Mouse (Mus musculus) CD8-positive naive resting alpha-beta T cell, adult 2 months (primary cell): Measurements from ENCODE around the gene Gm16253.

ENCODE experiments used
- DNase-seq, 2 experiments: peaks; one replicate each; pipeline ENCODE4 v3.0.0; 2022; ENCODE audit warnings: low read depth in 2 of 2, low spot score in 2 of 2

The Gm16253 gene

DNA sequence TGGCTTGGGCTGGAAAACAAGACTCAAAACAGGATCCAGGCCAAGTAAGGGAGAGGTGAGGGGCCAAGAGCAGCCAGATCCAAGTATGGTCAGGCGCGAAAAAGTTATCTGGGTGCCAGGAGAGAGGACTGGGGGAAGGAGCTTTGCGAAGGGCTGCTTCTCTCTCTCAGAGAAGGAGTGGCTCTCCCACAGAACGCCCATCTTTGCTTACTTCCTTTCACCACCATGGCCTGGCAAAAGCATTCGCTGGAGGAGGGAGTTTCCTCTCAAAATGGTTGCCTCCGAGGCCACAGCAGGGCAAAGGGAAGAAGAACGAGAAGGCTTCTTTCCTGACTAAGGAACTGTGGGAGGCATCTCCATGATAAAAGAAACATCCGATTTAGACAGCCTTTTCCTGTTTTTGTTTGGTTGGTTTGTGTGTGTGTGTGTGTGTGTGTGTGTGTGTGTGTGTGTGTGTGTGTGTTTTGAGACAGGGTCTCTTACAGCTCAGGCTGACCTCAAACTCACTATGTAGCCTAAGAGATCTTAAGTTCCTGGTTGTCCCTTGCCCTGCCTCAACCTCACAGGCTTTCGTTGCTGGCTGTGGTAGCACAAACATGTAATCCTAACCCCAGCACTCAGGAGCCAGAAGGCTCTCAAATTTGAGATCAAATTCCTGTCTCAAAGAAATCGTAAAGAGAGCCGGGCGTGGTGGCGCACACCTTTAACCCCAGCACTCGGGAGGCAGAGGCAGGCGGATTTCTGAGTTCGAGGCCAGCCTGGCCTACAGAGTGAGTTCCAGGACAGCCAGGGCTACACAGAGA, 4.7 kb upstream of the Gm16253 start:
- no peak for DNase-seq

DNA sequence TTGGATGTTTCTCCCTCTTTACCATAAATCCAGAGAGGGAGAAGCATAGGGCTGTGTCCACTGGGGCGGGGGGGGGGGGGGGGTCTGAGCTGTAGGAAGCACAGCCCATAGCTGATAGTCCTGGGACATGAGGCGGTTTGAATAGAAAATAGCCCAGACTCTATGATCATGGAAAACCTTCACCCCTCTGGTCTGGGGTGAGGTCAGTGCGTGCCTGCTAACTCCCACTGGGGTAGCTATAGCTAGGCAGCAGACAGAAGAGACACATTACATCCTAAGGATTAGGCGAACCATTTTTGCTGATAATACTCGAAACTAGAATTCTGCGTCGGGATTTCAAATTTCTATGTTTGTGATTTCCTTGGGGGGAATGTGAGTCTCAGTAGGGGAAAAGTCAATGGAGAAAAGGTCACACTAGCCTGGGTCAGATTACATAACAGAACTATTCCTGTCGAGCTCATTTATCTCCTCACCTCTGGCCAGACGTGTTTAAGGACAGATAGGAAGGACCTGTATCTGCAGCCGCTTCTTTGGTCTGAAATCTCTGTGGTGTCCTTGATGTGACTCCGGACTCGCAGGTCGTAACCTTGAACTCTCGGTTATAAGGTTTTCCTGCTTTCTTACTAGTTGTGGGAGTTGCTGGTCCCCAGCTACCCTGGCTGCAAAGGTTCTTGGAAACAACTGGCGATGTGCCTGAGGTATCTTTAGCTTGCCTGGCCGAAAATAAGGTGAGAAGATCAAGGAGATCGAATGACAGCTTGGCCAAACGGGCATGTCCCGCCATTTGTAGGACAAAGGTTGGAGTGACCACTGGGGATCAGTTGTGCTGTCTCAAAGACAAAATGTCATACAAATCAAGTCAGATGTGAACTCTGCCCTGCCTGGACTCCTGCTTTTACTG, 2.9 kb upstream of the Gm16253 start:
- DNase-seq, result no peak

DNA sequence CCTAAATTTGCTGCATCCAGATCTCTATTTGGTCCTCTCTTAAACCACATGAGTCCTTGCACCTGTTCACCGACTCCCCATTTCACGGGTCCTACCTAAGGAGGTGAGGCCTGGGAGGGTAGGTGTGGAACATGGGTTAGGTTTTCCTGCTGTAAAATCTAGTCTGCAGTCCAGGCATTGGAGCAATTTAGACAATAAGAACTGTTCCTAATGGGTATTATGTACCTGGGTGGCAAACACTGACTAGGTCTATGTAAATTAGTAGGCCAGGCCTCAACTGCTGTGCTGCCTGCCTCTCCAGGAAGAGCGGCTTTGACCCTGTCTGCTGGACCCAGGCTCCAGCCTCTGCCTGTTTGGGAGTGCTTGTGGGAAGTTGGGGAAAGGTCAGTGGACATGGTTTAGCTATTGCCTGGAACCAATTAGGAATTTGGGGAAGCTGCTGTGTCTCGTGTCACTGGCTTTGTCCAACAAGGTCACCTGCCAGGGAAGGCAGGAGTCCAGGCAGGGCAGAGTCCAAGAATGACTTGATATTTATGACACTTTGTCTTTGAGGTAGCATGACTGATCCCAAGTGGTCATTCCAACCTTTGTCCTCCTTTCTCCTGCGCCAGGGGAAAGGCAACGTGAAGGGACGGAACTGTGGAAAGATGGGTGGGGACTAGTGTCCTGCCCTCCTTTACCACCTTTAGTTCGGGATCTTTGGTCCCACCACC, 1.4 kb upstream of the Gm16253 start:
- no peak for DNase-seq

DNA sequence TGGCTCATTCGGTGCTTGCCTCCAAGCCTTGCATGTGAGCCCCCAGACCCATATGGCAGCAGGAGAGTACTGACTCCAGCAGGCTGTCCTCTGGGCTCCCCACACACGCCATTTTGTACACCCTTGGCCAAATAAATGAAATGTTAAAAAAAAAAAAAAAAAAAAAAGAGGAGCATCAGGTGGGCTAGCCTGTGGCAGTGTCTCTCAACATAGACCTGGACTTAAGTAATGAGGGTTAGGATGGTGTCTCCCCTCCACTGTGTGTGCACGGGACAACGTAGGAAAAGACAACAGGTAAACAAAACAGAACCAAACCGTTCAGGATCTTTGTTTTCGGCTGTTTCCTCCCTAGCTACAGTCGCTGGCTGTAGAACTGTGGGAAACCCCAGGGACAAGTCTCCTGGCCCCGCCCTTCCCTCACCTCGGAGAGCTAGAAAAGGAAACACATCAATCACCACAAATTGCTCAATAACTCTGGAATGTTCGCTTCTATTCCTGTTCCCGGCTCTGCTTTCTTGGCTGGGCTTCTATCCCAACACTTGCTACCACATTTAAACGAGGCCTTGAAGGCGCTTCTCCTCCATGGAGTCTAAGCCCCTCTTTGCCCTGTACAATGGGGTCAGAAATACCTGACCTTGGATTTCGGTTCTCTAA, 652 bp upstream of the Gm16253 start:
- no peak for DNase-seq

DNA sequence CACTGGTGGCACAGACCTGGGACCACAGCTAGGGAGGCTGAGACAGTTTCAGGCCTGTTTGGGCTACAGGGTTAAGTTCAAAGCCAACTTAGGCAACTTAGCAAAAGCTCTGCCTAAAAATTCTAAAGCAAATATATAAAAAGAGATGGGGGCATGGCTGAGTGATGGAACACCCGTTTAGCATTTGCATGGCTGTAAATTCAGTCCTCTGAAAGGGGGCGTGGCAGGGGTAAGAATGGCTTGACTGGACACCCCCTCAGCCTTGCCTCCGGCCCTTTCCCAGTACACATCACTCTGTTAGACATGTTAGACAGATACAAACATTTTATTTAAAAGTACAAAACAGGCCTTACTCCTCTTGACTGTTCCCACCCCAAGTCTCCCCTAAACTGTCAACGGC, 782 bp downstream of the Gm16253 start:
- DNase-seq, result no peak

DNA sequence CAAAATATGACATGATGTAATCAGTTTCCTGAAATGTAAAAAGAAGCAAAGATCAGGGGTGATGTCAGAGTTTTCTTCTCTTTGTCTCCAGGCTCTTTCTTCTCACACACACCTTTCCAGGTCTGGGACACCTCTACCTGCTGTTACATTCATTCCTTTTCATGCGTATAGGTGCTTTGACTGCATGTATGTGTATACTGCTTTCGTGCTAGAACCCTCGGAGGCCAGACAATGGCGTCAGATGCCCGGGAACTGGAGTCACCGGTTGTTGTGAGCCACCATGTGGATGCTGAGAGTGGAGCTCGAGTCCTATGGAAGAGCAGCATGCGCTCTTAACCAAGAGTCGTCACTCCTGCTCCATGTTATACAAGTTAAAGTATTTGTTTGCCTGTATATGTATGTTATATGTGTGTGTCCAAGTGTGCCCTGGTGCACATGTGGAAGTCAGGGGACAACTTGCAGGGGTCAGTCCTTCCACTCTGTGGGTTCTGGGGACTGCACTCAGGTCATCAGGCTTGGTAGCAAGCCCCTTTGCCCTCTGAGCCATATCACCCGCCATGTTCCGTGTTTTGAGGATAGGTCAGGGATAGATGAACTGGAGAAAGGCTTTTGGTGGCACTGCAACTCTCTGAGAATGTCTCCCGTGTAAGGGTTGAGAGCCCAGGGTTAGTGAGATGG, 1.9 kb downstream of the Gm16253 start:
- DNase-seq, result no peak

DNA sequence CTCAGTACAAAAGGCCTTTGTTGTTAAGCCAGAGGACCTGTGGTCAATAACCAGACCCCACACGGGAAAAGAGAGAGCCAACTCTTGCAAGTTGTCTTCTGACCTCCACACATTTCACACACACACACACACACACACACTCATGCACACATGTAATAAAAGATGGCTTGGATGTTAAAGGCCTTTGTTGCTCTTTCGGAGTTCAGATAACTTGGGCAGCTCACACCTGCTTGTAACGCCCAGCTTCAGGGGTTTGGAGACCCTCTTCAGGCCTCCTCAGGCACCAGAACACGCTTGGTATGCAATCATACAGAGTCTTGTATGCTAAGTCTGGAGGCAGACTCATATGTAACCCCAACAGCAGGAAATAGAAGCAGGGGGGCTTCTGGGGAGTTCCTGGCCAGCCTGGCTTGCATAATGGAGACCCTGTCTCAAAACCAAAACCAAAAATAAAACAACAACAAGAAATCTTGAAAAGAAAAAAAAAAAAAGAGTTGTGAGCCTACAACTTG, 2.5 kb downstream of the Gm16253 start:
- no peak for DNase-seq

DNA sequence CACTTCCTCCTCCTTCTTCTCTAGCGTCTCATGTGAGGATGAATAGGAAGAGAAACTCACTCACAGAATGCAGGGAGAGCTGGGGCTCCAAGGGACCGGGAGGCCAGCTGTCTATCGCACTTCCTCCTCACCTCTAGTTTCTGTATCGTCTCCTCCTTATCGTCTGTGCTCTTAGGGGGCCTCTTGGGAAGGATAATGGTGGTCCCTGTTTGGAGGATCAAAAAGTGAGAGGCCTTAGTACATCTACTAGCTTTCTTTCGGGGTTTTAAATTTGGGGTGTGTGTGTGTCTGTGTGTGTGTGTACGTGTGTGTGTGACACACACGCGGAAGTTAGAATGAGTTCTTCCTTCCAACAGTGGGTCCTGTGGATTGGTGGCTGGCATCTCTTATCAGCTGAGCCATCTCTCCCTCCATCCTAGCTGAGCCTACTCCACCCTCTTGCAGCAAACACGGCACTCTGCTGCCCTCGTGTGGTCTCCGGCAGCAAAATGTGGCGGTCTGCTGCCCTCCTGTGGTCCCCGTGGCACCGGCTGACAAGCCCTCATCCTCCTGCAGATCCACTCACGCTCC, 3.2 kb downstream of the Gm16253 start:
- DNase-seq, result peak; percentile 91

DNA sequence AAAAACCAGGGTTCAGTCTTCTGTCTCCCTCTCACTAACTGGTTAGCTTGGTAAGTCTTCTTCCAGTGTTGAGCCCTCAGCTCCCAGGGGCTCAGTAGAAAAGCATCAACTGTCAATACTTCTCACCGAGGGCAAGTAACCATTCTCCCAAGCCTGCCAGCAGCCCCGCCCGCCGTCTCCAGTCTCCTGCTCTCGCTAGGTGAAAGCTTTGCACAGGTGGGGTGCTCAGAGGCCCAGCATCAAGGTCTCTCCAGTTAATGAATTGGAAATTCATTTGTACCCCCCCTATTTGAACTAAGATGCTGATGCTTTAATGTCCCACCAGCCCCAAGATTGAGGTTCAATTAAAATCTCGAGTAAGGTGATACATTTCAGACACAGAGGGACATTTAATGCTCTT, 4.4 kb downstream of the Gm16253 start:
- no peak for DNase-seq

DNA sequence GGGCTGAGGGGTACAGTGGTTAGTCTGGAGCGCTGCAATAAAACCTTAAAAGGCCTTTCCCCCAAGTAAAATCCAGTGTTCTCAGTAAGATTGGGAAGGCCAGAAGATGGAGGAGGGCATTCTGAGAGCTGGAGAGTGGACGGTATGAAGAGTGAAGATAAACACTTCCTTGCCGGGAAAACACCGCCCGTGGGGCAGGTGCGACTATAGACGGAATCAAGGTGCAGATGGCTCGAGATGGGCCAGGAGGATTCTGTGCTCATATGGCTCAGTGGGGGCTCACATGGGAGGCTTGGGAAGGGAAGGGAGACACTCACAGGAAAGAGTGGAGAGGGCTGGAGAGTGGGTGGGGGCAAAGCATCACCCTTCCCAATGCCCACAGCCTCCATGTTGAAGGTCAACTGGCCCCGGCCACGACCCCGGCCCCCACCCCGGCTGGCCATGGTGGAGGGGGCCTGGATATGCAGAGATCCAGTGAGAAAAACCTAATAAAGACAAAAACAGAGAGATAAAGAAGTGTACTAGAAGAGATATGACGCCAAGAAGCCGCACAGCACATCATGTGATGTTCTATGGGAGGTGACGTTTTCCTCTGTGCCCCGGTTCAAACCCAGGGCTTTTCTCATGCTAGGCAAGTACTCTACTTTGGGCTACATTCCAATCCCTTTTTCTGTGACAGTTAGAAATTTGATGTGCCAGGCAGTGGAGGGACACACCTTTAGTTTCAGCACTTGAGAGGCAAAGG, 5.2 kb downstream of the Gm16253 start:
- DNase-seq, result no peak

DNA sequence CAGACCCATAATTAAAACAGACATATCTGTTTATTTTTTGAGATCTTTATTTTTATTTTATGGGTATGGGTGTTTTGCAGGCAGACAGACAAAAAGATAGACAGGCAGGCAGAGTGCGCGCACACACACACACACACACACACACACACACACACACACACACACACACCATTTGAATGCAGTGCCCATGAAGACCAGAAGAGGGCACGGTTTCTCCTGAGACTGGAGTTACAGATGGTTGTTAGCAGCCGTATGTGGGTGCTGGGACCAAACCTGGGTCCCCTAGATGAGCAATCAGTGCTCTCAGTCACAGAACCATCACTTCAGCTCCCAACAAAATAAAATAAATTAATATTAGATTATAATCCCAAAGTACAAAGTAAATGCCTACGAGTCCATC, 6.6 kb downstream of the Gm16253 start:
- no peak for DNase-seq

DNA sequence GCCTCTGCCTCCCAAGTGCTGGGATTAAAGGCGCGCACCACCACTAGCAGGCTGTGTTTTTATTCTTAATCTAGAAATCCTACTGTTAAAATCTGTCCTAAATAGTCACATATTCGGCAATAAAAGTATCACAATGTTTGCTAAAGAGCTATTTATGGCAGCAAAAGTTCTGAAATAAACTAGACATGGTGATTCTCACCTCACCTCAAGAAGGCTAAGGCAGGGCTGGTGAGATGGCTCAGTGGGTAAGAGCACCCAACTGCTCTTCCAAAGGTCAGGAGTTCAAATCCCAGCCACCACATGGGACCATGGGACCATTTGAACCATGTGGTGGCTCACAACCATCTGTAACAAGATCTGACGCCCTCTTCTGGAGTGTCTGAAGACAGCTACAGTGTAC, 13.9 kb downstream of the Gm16253 start:
- no peak for DNase-seq

DNA sequence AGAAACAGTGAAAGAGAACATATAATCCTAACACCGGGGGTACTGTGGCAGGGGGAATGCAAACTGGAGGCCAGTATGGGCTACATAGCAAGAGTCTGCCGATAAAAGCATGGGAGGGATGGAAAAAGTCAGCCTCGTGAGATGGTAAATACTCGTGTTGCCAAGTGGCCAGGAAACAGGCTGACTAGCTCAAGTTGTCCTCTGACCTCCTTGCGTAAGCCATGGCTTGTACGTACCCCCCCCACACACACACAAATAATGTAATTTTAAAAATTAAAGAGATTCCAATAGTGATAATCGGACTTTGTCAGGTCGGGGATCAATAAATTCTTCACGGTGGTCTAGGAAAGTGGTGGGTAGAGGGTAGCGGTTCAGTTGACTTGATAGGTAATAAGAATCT, 16.6 kb downstream of the Gm16253 start:
- no peak for DNase-seq

DNA sequence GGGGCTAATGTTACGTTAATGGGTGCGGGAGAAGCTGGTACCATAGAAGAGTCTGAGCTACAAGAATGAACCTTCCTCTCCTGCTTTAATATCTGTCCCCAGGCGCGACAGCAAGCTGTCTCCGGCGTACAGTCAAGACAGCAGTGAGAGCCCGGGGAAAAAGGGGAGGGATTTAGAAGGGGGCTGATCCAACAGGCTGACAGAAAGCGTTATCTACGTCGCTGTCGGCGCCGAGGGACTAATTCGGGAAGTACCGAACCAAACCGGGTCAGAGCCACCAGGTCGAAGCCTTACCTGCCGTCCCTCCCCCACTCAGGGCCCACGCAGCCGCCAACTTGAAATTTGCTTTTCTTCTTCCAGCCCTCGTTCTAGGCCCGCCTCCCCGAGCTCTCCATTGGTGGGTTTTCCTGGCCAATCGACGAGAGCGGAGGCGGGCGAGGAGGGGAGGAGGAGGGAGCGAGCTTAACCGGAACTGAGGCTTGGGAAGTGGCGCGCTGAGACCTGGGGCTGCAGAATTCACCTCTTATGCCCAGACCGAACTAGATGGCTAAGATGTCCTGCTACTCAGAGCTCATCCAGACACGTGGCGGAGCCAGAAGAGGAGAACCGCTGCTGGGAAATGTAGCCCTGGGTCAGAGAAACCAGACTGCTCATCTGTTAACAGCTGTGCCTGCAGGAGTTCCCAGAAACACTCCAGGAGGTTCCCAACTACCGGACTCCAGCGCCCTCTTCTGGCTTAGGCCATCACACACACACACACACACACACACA, 17.2 kb downstream of the Gm16253 start, which contains the start of gene Polr3gl:
Gene Polr3gl (minus strand): TSS at position 392 of the 771 bp plus-strand sequence.
- peak; percentile 82 to 93 for DNase-seq

DNA sequence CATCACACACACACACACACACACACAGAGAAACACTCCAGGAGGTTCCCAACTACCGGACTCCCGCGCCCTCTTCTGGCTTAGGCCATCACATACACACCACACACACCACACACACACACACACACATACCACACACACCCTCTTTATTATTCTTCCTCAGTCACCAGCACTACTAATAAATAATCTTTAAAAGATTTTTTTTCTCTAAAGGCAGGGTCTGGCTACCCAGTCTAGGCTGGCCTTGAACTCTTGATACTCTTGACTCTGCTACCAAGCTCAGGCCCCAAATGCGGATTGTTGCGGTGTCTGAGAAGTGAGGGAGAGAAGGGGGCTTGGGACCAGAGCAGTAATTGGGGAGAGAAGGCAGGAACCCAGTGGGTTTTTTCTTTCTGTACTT, 18.1 kb downstream of the Gm16253 start:
- no peak for DNase-seq

DNA sequence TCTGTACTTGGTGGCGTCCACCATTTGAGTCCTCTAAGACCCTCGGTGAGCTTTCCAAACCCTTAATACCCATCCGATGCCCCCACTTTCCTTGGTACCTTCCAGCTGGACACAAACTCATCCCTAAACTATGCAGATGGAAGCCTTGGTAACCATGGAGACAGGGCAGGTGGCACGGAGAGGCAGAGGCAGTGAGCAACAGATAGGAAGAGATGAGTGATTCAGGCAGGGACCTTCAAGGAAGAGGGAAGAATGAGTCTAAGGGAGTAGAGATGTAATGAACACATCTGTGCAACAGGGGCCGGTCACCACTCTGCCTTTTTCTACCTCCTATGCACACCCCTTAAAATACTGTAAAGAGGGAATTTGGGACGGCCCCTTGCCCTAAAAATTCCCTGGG, 18.9 kb downstream of the Gm16253 start:
- no peak for DNase-seq

DNA sequence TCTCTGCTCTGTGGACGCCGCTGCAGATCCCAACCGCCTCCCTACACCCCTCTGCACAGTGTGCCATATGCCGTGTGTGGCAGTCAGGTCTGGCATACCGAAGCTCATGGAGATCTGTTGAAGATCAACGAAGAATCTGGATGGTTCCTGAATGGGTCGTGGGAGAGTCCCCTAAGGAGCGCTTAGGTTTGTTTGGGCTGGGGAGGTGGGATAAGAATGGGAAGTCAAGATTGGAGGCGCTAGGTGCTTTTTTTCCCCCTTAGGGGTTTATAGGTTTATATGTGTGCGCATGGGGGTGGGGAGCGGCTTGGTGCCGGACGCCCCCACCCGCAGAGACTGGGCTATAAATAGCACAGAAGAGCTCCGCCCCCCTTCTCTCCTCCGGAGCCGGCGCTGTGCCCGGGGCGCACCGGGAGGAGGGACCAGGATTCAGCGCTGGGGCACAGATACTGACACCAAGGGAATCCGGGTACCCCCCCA, 19.5 kb downstream of the Gm16253 start, which contains the start of gene Ankrd34a:
Gene Ankrd34a (plus strand): TSS at position 409 of the 480 bp plus-strand sequence.
- no peak for DNase-seq

DNA sequence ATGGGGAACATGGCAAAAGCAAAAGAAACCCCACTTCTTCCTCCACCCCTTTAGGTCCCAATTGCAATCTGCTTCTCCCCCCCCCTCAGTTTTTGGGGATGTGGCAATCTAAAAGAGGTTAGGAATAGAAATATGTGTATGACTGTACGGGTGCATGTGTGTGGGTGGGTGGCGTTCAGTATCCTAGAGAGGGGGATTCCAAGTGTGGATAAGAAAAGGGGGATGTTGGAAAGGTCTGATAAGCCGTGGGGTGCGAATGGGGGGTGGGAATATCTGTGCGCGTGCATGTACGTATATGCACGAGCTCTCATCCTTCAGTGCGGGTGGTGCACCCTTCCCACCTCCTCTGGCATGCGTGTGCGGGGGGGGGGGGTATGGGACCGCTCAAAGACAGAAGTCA, 20.1 kb downstream of the Gm16253 start:
- DNase-seq, result no peak
